Mouse (Mus musculus) retina, postnatal 7 days (tissue): ENCODE measurements at regions not wholly inside any gene's neighbourhood (a gene's known extent, or its start where the extent isn't known, plus 50 kb on each side); places are given as distances from the start of the nearest gene placed in this dataset.

ENCODE experiments used
- DNase-seq: peaks from one replicate; pipeline ENCODE4 v3.0.0-alpha.2; 2012; ENCODE audit warnings: low read depth, low spot score

DNA sequence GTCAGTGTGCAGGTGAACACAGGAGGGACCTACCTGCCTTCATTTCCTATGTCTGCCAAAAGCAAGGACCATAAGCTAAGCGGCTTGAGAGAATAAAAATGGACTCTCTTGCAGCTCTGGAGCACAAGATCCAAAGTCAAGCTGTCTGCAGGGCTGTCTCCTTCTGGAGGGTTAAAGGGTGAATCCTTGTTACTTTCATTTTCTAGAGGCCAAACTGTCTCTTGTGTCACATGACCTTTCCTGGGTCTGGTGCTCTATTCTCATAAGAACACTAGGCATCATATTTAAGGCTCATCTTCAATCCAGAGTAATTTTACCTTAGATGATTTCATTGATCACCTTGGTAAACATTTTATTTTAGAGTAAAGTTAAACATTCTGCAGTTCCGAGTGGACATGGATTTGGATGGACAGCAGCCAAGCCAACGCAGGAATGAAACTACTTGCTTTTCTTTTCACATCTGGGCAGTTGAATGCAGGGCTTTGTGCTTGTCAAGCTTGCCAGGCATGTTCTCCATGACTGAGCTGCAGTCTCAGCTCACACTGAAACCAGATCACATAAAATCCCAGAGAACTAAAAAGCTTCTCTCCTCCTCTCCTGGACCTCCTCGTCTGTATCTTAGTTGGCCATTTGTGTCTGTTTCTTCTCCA is 180.8 kb downstream of the Cd83 start:
- DNase-seq = no peak

DNA sequence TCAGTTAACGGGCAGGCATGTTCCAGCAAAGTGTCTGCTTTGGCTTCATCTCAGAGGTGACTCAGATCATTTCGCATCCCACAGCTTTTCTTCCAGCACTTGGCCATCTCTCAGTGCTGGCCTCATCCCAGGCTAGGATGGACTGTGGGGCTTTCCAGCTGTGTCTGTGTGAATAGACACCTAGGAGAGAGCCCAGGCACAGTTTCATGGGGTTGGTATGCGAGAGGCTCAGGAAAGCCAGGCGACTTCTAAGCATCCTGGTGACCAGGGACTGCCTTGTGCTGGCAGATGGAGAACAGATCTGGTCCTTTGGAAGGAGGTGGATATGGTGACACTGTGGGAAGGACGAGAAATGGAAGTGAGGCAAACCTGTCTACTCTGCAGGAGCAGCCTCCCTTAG is 182.9 kb downstream of the Cd83 start:
- DNase-seq = no peak

DNA sequence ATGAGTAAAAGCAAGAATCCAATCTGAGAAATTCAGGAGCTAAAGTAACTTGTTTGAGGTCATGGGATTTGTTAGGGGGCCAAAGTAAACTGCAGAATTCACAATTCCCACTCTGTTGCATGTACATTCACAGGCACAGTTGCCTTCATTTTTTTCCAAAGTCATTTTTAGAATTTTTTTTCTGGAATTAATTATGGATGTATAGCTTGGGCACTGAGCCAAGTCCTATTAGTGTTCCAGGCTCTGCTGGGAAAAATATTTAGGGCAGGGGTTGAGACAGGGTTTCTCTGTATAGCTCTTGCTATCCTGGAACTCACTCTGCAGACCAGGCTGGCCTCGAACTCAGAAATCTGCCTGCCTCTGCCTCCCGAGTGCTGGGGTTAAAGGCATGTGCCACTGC is 188.3 kb downstream of the Cd83 start:
- DNase-seq = no peak

DNA sequence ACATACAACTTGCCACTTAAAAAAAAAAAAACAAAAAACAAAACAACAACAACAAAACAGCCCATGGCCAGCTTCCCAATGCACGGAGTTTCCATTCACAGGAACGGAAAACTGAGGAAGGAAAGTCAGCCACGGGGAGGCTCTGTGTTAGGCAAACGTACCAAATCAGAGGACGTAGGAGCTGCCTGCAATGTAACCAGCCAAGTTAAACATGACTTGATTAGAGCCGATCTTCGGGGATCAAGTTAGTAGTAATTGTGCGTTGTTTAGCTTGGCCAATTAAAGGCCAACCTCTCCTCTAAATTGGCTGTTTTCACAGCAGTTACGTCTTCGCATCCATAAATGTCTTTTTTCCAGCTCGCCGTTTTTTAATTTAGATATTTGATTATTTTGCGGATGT is 190.7 kb downstream of the Cd83 start:
- no peak for DNase-seq

DNA sequence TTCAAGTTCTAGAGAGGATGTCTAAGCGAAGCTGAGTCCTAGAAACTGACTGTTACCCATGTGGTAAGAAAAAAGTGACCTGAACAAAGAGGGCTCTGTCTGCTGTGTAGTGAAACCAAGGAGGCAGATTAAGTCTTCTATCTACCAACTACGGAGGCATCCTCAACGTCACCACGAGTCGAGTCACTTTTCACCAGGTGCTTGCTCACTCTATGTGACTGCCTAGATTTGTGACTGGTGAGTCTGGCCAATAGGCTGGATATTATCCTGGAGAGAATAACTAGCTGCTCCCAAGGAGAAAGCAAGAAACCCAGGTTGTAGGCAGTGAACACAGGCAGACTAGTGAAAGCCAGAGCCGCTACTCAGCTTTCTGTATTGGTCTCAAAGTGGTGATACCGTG is 191.2 kb downstream of the Cd83 start:
- DNase-seq = no peak

DNA sequence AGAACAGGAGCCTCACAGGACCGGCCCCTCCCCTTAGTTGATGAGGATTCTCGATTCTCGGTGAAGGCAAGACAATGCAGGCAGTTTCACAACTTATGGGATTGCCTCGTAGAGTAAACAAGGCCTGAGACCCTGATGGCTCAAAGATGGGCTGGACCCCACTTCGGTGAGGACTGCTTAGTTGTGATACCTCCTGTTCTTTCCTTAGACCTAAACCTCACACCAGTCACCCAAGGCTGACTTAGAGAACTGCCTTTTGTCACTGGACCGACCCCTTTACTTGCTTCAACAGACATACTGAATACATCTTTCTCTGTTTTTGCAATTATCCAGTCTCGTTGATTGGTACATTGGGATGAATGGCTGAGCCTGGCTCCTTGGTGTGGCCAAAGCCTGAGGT is 192.1 kb downstream of the Cd83 start:
- no peak for DNase-seq

DNA sequence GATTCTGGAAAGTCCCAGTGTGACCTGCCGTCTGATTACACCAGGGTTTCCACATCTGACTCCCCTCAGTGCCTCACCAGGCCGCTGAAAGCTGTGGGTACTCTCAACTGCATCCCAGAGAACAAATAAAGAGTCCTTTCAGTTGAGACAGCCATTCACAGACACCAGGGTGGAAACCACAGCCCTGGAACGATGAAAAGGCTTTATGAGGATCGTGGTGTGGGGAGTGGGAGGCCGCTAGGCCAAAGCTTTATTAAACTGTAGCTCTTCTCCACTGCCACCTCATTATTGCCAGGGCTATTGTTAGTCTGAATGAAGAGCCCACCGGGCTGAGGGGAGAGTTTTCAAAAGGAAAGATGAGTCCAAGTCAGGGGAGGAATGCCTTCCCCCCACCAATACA is 202.8 kb downstream of the Cd83 start:
- DNase-seq = no peak

DNA sequence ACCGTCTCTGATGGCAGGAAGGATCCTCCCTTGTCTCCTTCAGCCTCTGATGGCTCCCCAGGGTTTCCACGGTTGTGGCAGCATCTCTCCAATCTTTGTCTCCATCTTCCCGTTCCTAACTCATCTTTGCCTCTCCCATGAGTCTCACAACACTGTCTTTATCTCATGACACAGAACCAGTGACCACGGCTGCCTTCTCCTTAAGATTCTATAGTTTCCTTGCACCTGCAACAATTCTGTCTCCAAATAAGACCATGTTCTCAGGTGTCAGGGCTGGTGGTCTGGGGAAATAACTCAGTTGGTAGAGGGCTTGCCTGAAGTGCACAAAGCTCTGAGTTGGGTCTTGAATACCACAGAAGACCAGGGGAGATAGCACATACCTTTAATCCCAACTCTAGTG is 203.8 kb downstream of the Cd83 start:
- DNase-seq = no peak

DNA sequence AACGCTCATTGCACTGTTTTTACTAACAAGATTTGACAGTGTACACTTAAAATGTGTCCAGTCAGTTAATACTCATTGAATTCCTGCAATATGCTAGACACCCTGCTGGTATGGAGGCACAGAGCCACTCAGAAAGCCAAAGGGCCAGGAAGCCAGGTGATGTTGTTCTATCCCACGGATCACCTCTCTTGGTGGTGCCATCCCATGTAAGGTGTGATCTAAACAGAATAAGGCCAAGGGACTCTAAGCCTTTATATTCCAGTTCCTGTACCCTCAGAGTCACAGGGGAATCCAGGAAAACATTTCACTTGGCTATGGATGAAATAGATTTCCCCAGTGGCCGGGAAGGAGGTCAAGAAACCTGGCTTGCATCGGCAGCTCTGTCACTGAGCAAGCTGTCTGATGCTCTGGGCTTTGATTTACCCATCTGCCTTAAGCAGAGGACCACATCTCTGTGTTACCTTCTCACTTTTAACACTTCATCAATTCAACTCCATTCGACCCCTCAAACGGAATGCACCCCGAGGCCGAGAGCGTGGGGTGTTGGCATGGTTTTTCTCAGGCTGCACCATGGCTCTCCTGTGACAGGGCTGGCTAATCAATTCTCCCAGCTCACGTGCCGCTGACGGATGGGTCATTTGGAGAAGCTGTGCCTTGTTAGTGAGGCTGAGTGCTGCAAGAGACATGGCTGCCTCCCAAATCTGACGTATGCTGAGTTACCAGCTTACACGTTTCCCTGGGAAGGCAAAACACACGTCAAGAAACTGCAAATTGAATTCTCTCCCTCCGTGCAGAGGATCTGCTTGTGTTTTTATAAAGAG is 205.9 kb downstream of the Cd83 start:
- DNase-seq = peak; percentile 16

DNA sequence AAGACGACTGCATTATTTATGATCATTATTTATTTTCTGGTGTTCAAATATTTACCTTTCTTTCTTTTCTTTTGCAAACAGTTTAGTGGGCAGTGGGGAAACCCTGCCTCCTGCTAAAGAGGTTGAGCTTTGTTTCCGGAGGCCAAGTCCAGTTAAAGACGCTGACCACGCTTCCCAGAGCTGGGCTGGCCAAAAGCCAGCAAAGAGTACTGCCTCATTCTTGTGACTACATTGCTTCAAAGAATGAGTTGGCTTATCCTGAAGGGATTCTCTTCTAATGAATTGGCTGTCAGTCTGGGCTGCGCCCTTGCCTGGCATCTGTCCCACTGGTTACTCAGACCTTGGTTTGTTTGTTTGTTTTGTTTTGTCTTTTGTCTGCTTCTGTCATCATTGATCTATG is 207.2 kb downstream of the Cd83 start:
- DNase-seq = peak; percentile 13

DNA sequence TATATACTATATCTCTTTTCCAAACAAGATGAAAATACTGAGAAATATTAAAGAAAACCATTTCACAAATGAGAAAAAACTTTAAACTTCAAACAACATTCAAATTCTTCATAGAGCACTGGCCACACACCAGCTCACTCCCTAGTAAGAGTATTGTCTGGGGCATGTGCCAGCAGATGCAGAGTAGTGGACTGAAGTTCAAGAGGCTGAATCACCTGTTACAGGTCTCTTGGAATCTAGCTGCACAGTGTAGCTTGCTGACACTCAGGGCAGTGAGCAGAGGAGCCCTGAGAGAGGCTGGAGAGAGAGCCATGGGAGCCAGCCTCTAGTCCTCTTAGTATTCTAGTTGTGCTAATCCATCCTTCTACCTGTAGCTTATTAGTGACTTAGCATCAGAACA is 208.4 kb downstream of the Cd83 start:
- DNase-seq = no peak

DNA sequence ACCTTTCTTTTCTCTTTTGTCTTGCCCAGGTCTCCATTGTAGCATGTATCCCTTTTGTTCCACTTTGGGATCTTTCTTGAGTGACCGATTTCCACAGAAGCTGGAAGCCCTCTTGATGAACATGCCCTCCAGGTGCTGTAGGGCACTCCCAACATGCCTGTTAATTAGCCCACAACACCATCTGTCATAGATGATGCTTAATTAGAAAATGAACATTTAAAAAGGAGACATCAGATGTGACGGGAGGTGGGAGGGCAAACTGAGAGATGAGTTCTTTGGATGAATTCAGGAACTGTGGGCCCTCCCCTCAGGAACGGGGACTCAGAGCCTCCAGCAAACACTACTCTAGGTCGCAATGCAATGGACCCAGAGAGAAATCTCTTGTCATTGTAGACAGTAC is 209.8 kb downstream of the Cd83 start:
- DNase-seq = no peak

DNA sequence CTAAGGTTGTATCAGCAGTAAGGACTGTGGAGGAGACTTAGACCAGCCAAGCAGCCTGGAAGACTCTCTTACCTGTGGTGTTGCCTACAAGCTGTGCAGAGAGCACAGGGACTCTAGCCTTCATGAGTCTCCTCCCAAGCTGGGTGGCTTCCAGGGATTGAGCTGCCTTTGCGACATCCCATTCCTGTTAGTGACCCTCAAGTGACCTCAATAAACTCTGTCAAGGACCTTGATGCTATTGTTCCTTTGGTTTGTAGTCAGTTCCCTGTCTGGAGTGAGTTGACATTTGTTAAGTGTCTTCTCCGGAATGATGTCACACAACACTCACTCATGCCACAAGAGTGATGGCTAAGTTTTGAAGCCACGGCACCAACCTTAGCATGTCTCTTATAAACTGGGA is 211.0 kb downstream of the Cd83 start:
- no peak for DNase-seq

DNA sequence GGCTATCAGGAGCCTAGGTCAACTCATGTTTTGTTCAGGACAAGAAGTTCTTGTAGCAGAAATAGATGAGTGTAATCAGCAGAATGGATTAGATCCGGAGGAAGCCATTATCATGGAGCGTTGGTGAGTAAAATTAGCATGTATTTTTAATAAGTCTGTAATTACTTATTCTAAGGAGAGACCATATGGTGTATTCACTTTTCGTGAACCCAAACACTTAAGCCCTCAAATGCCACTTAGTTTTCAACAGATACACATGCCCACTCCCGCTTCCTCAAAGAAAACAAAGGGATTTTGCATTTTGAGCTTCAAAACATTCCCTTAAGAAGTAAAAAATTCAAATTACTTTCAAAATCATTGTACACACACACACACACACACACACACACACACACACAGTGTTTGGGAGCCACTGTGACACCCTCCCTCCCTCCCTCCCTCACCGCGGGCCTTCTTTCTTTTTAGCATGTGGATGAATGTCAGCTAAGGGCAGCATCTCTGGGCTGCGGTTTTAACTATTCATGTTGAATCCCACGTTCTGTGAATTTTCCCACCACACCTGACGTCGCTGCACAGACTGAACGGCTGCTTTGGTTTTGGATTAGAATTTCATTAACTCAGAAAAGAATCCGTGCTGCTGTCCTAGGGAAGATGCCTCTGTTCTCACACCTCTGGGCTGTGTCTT is 217.4 kb downstream of the Cd83 start:
- DNase-seq = no peak

DNA sequence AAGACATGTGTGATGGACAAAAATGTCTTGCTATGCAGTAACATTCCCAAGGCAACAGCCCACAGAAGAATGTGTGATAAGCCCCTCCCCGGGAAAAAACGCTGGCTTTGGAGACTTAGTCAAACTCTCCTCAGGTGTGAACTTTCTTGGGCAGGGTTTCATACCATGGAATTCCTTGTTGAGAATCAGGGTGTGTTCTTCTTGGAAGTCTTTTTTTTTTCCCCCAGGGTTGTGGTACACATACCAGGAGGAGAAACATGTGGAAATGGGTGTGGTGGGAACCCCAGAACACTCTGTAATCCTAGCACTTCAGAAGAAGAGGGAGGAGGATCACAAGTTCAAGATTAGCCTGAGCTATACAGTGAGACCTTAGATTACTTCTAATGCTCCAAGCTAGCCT is 228.3 kb downstream of the Cd83 start:
- no peak for DNase-seq

DNA sequence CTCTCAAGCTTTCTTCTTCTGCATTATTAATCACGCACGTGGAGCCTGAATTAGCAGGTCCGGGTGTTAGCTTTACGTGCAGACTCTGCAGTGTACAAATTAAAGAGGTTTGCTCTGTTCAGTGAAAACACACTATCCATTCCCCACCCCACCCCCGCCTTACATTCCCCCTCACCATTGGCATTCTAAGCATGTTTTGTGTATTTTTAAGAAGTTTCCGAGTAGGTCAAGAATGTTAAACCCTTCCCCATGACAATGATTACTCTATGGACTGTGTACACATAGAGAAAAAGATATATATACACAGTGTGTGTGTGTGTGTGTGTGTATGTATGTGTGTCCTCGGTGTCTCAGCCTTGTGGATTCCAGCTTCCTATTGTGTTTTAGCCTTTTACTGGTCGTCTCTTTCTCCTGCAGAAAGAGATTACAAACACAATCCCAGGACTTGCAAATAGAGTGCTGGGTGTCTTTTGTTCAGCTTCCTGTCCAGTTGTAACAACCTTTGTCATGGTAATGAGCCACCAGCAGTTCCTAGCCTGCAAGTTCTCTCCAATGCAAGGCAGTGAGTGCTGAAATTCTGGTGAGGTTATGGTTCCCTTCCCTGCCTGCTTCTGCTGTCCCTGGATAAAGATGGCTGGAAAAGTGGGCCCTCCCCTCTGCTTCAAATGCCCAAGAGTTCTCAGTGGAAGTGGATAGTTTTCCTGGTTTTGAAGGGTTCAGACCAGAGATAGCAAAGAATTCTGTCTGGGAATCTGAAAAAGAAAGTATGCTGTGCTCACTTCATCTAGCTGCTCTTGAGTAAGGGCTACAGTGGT is 234.1 kb downstream of the Cd83 start:
- no peak for DNase-seq

DNA sequence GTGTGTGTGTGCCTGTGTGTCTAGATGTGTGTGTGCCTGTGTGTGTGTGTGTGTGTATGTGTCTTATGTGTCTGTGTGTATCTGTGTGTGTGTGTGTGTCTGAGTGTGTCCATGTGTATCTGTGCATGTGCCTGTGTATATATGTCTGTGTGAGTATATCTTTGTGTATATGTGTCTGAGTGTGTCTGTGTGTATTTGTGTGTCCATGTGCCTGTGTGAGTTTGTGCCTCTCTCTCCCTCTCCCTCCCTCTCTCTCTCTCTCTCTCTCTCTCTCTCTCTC is 234.7 kb downstream of the Cd83 start:
- DNase-seq = no peak

DNA sequence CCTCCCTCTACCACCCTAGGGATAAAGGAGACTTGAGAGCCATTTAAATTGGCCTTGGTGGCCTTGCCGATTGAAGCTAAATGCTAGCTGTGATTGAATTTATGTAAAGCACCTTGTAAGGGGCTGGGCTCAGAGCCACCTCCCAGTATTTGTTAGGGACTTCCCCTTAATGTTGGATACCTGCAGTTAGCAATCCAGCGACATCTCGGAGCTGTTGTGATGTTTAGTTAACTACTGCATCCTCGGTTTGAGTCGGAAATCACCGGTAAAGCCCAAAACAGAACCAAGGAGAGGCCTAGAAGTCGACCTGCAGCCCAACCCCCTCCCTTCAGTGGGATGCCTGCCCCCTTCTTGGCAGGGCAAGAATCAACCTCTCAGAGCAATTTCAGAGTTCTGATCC is 236.3 kb downstream of the Cd83 start:
- DNase-seq = no peak

DNA sequence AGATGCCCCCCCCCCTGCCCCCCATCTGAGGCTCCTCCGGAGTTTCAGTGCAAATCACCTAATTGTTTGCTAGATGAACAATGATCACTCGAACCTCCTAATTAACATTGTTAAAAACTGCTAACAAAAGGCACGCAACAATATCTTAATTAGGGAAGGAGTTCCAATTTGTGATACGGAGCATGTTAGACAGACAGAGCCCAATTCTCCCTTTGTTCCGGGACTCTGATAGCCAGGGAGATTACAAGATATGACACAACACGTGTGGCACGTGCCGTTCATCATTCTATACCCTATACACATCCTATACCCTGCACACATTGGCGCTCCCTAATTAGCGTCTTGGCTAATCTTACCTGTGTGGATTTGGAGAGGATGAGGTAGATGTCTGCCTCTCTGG is 237.5 kb downstream of the Cd83 start:
- DNase-seq = no peak

DNA sequence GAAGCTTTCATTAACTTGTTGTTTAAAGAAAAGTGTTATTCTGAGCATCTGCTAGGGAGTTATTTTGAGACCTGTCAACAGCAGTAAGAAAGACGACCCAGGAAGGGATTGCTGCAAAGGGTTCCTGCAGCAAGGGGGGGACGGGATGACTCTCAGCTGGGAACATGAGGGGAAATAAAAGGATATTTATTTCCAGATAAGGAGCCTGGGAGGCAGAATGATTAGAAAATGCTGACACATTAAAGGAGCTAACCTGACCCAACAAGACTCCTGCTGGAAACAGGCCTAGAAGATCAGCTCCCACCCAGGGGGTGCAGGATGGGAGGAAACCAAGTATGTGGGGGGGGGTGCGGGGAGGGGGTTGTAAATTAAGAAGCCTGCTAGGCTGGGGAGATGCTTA is 240.0 kb downstream of the Cd83 start:
- no peak for DNase-seq

DNA sequence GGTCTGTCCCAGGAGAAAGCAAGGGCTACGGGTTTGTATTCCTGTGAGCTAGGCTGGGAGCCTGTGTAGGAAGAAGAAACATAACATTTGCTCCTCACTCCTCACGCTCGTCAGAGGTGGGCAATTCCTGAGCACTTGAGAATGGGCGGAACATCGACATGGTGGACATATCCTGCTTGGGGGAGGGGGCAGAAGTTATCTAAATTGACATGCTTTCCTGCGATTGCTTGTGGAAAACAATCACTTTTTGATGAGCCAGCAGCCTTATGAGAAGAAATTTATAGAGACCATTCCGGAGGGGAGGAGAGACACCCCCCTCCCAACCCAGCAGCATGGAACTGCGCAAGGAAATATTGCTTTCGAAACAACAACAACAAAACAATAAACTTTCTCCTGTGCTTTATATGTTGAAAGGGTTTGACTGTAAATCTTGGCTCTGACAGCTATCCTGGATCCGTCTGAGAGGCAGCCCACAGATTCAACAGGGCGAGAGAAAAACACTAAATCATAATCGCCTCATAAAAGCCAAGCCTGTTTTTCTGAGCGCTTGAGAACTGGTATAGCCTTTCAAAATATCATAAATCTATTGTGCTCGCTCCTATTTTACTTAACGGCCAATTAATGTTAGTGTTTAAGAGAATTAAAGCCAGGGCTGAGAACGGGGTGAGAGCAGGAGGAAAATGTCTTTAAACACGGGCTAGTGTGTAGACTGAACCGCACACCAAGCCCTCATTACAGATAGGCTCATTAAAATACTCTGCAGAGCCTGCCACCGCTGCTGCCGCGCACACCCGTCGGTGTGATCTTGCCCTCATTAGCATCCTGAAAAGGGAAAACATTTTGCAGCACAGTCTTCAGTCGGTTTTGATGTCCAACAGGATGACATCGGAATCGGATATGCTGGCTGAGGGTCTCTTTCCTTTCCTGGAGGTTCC is 242.0 kb downstream of the Cd83 start:
- no peak for DNase-seq
